Mouse (Mus musculus) adrenal gland, postnatal 14 days (tissue): ENCODE measurements at regions not wholly inside any gene's neighbourhood (a gene's known extent, or its start where the extent isn't known, plus 50 kb on each side); places are given as distances from the start of the nearest gene placed in this dataset.
A peak's percentile ranks its signal among the peaks of the same experiment; 100 is the strongest.

Experiments
- DNase-seq: peaks from one replicate; pipeline ENCODE4 v3.0.0; 2021; ENCODE audit warnings: mixed read lengths

GRCm38 (mm10) chr7:145135971-145136370 is 71.9 kb downstream of the 1810010D01Rik start:
- no peak for DNase-seq

GRCm38 (mm10) chr7:145132506-145132905 is 75.4 kb downstream of the 1810010D01Rik start:
- DNase-seq = no peak

- DNase-seq = no peak
Observed at GRCm38 (mm10) chr7:145131438-145132159, 76.3 kb downstream of the 1810010D01Rik start.

- DNase-seq = no peak
Observed at GRCm38 (mm10) chr7:145129971-145130370, 77.9 kb downstream of the 1810010D01Rik start.

- DNase-seq = no peak
Observed at GRCm38 (mm10) chr7:145127661-145128060, 80.3 kb downstream of the 1810010D01Rik start.

- DNase-seq = no peak
Observed at GRCm38 (mm10) chr7:145127180-145127579, 80.7 kb downstream of the 1810010D01Rik start.

GRCm38 (mm10) chr7:145123996-145124601 is 83.8 kb downstream of the 1810010D01Rik start:
- no peak for DNase-seq

GRCm38 (mm10) chr7:145122471-145122870 is 85.4 kb downstream of the 1810010D01Rik start:
- no peak for DNase-seq

GRCm38 (mm10) chr7:145118406-145118805 is 89.5 kb downstream of the 1810010D01Rik start:
- no peak for DNase-seq

- DNase-seq = peak; percentile 55
Observed at GRCm38 (mm10) chr7:145114660-145115059, 93.3 kb downstream of the 1810010D01Rik start.

GRCm38 (mm10) chr7:145114145-145114544 is 93.8 kb downstream of the 1810010D01Rik start:
- no peak for DNase-seq

GRCm38 (mm10) chr7:145112887-145113531 is 94.9 kb downstream of the 1810010D01Rik start:
- no peak for DNase-seq

GRCm38 (mm10) chr7:145112146-145112830 is 95.6 kb downstream of the 1810010D01Rik start:
- DNase-seq = no peak

GRCm38 (mm10) chr7:145111252-145112131 is 96.4 kb downstream of the 1810010D01Rik start:
- peak; percentile 87 for DNase-seq

- peak; percentile 85 for DNase-seq
Observed at GRCm38 (mm10) chr7:145110657-145111251, 97.2 kb downstream of the 1810010D01Rik start.

GRCm38 (mm10) chr7:145110028-145110427 is 97.9 kb downstream of the 1810010D01Rik start:
- no peak for DNase-seq

GRCm38 (mm10) chr7:145109471-145109870 is 98.4 kb downstream of the 1810010D01Rik start:
- DNase-seq = no peak

- no peak for DNase-seq
Observed at GRCm38 (mm10) chr7:145108994-145109393, 98.9 kb downstream of the 1810010D01Rik start.

GRCm38 (mm10) chr7:145107575-145108170 is 100.2 kb downstream of the 1810010D01Rik start:
- peak; percentile 37 for DNase-seq

- DNase-seq = peak; percentile 87
Observed at GRCm38 (mm10) chr7:145106494-145106849, 101.4 kb downstream of the 1810010D01Rik start.
